In the genomic region with DNA sequence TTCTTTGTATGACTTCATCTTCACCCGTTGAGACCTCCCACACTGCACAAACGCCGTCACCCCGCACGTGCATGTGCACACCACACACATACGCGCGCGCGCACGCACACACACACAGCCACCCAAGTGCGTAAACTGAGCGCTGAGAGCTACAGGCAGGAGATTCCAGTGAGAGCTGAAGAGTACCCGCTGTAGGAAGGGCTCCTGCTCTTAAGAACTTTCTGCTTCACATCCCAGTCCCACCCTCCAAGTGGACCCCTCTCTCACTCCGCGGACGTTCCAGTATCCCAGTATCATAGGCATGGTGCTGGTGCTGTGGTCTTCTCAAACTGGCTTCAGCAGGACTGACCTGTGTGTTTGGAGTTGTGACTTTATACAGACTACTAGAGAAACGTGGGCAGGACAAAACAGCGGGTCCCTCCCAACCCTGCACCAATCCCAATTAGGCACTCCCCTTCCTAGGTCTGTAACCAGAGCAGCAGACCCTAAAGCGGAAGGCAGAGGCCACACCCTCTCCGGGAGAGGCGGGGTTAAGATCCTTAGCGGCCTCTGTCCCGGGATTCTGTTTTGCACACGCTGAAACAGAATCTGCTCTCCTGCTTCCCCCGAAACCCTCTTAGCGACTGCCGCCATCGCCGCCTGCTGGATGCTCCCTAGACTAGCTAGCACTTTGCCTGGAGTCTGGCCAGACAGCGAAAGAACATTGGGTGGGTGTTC, we compare ENCODE assay signal across 8 mouse cellular contexts. TPM values are rescaled to one million over a fixed set of nuclear protein-coding genes. Genes with fewer than 3 reads are reported as not detected.
A peak's percentile ranks its signal among the peaks of the same experiment; 100 is the strongest.
DNase-seq lines count a peak whose midpoint lies in the region; ATAC-seq lines count a peak whose summit lies in the region.

A gene (minus strand): TSS at position 501 of the 717 bp plus-strand sequence.

- H3K9ac ChIP-seq in hindbrain, embryonic 12.5 days: peak within 1 kb of the TSS; percentile 51; the same call in 1 of the 2 replicates

- under 1% methylated on average over 31 of the region's 31 CpGs for WGBS in hindbrain, embryonic 12.5 days

- H3K4me1 ChIP-seq in hindbrain, embryonic 12.5 days: peaks cover 14% of the 10 kb centered on the region

- H3K27ac ChIP-seq in hindbrain, embryonic 12.5 days: peak within 1 kb of the TSS; percentile 70

- H3K27me3 ChIP-seq in hindbrain, embryonic 12.5 days: no peaks in the 10 kb centered on the region; the same call in 1 of the 2 replicates

- peak; percentile 99 for DNase-seq in Muller cell, postnatal 12 days (ENCODE audit: inconsistent ontology term)
- peak; percentile 95 to 96 for DNase-seq in cerebellum, postnatal 10 days
- DNase-seq in frontal cortex, postnatal 10 days (ENCODE audit: low spot score in 2 of 2): peak; percentile 86 to 87
- DNase-seq in layer of hippocampus, postnatal 14 days (ENCODE audit: low spot score in 2 of 2): peak; percentile 93 to 96
- peak; percentile 95 for DNase-seq in lung, postnatal 14 days
- peak; percentile 59 for DNase-seq in retina, adult 2 months (ENCODE audit: low read depth, low spot score)
- peak; percentile 80 to 86 for DNase-seq in thymus, postnatal 36 days

- H3K36me3 ChIP-seq in hindbrain, embryonic 12.5 days: no peaks in the 10 kb centered on the region

- peak within 1 kb of the TSS; percentile 87 for H3K4me2 ChIP-seq in hindbrain, embryonic 12.5 days (replicated peaks)

- no peaks in the 10 kb centered on the region for H3K9me3 ChIP-seq in hindbrain, embryonic 12.5 days (replicated peaks)

- peak; percentile 96 for ATAC-seq in hindbrain, embryonic 12.5 days (ENCODE audit: low FRiP score)

- H3K4me3 ChIP-seq in hindbrain, embryonic 12.5 days: peak within 1 kb of the TSS; percentile 46

RNA-seq across cellular contexts. Expression of the gene that starts here (rescaled TPM):
- 24.1 and 26.8 TPM in 2 replicates for polyA plus RNA-seq in hindbrain, embryonic 12.5 days (2016; fragmentation: Nextera tagmentation; extraction: Ambion mirVana)
- total RNA-seq in layer of hippocampus, postnatal 14 days (2021): 100 to 1,000 TPM; 151 to 159 TPM

Comparison
In these comparisons a context has a peak if more than half of its experiments do, and no peak if none do; other contexts are left out.
1. Peak in every context shown above with its lines: DNase-seq, ATAC-seq, H3K4me3 ChIP-seq and H3K27ac ChIP-seq.